Mouse (Mus musculus): ENCODE results near the gene Tpst1. TPM values are rescaled to one million over a fixed set of nuclear protein-coding genes. Genes with fewer than 3 reads are reported as not detected.

Tpst1 gene
- polyA plus RNA-seq, 1 experiment from 2014 or later = 54.0 TPM

GRCm38 (mm10) chr5:130048786-130049520, 24.2 kb upstream of the Tpst1 start:
- H3K27me3 ChIP-seq (replicated peaks; ENCODE audit: control insufficient read depth, insufficient read depth, low read length) = no peaks in the 10 kb centered on the region
- no peak overlapping the region for H3K4me2 ChIP-seq
- no peak overlapping the region for H3K27ac ChIP-seq (ENCODE audit: low read depth, low read length)
- H3K9ac ChIP-seq (ENCODE audit: low read depth, low read length) = no peak overlapping the region
- 92% methylated on average over 15 of the region's 15 CpGs for WGBS
- ATAC-seq (replicated peaks; ENCODE audit: low FRiP score) (no peak), DNase-seq (ENCODE audit: low spot score) (no peak)
- H3K4me3 ChIP-seq (ENCODE audit: low read depth, low read length) = no peak overlapping the region
- H3K36me3 ChIP-seq (ENCODE audit: control insufficient read depth, insufficient read depth, low read length) = peaks cover 24% of the 10 kb centered on the region
- H3K4me1 ChIP-seq (replicated peaks; ENCODE audit: control insufficient read depth, insufficient read depth, low read length) = 0 out of 2 replicates have a peak, but pooled peaks cover under 1% of the 10 kb centered on the region
- no peaks in the 10 kb centered on the region for H3K9me3 ChIP-seq (ENCODE audit: control insufficient read depth, low read length)

- Histone ChIP-seq H3K4me1 (replicated peaks; ENCODE audit: control insufficient read depth, insufficient read depth, low read length) (no peaks in the 10 kb centered on the region; the same call in 1 of the 2 replicates), H3K9ac (ENCODE audit: low read depth, low read length) (no peak overlapping the region), H3K4me2 (no peak overlapping the region), H3K27me3 (replicated peaks; ENCODE audit: control insufficient read depth, insufficient read depth, low read length) (no peaks in the 10 kb centered on the region), H3K4me3 (ENCODE audit: low read depth, low read length) (no peak overlapping the region), H3K27ac (ENCODE audit: low read depth, low read length) (no peak overlapping the region), H3K36me3 (ENCODE audit: control insufficient read depth, insufficient read depth, low read length) (peaks cover 24% of the 10 kb centered on the region), H3K9me3 (ENCODE audit: control insufficient read depth, low read length) (no peaks in the 10 kb centered on the region)
- ATAC-seq (replicated peaks; ENCODE audit: low FRiP score) (no peak), DNase-seq (ENCODE audit: low spot score) (no peak)
- 74% methylated on average over 6 of the region's 6 CpGs for WGBS
These were observed 22.7 kb upstream of the Tpst1 start for GRCm38 (mm10) chr5:130050416-130050815.

GRCm38 (mm10) chr5:130051073-130051860, 21.9 kb upstream of the Tpst1 start:
- no peaks in the 10 kb centered on the region for H3K27me3 ChIP-seq (replicated peaks; ENCODE audit: control insufficient read depth, insufficient read depth, low read length)
- no peak overlapping the region for H3K4me2 ChIP-seq
- no peak overlapping the region for H3K4me3 ChIP-seq (ENCODE audit: low read depth, low read length)
- H3K36me3 ChIP-seq (ENCODE audit: control insufficient read depth, insufficient read depth, low read length) = peaks cover 24% of the 10 kb centered on the region
- no peak for DNase-seq (ENCODE audit: low spot score)
- H3K4me1 ChIP-seq (replicated peaks; ENCODE audit: control insufficient read depth, insufficient read depth, low read length) = no peaks in the 10 kb centered on the region; the same call in none of the 2 replicates
- 87% methylated on average over 15 of the region's 15 CpGs for WGBS
- no peaks in the 10 kb centered on the region for H3K9me3 ChIP-seq (ENCODE audit: control insufficient read depth, low read length)
- no peak overlapping the region for H3K9ac ChIP-seq (ENCODE audit: low read depth, low read length)
- H3K27ac ChIP-seq (ENCODE audit: low read depth, low read length) = peak overlapping the region; percentile 4; the same call in 1 of the 2 replicates
- ATAC-seq (replicated peaks; ENCODE audit: low FRiP score) = no peak

GRCm38 (mm10) chr5:130052510-130052909, 20.6 kb upstream of the Tpst1 start:
- peaks cover 13% of the 10 kb centered on the region; the same call in 1 of the 2 replicates for H3K36me3 ChIP-seq (ENCODE audit: control insufficient read depth, insufficient read depth, low read length)
- no peaks in the 10 kb centered on the region for H3K27me3 ChIP-seq (replicated peaks; ENCODE audit: control insufficient read depth, insufficient read depth, low read length)
- WGBS = 90% methylated on average over 5 of the region's 5 CpGs

GRCm38 (mm10) chr5:130052955-130053354, 20.2 kb upstream of the Tpst1 start:
- peaks cover 11% of the 10 kb centered on the region; the same call in 1 of the 2 replicates for H3K36me3 ChIP-seq (ENCODE audit: control insufficient read depth, insufficient read depth, low read length)

More at GRCm38 (mm10) chr5:130052510-130052909, 20.6 kb upstream of the Tpst1 start:
- Histone ChIP-seq H3K27ac (ENCODE audit: low read depth, low read length) (no peak overlapping the region), H3K4me2 (no peak overlapping the region), H3K4me3 (ENCODE audit: low read depth, low read length) (no peak overlapping the region), H3K9me3 (ENCODE audit: control insufficient read depth, low read length) (no peaks in the 10 kb centered on the region), H3K4me1 (replicated peaks; ENCODE audit: control insufficient read depth, insufficient read depth, low read length) (no peaks in the 10 kb centered on the region; the same call in none of the 2 replicates), H3K9ac (ENCODE audit: low read depth, low read length) (no peak overlapping the region)
- ATAC-seq (replicated peaks; ENCODE audit: low FRiP score) (no peak), DNase-seq (ENCODE audit: low spot score) (no peak)

GRCm38 (mm10) chr5:130055688-130056087, 17.4 kb upstream of the Tpst1 start:
- no peak for ATAC-seq (replicated peaks; ENCODE audit: low FRiP score)
- DNase-seq (ENCODE audit: low spot score) = no peak
- Histone ChIP-seq H3K36me3 (ENCODE audit: control insufficient read depth, insufficient read depth, low read length) (peaks cover 7% of the 10 kb centered on the region; the same call in 1 of the 2 replicates), H3K4me1 (replicated peaks; ENCODE audit: control insufficient read depth, insufficient read depth, low read length) (no peaks in the 10 kb centered on the region; the same call in none of the 2 replicates), H3K27me3 (replicated peaks; ENCODE audit: control insufficient read depth, insufficient read depth, low read length) (no peaks in the 10 kb centered on the region), H3K9me3 (ENCODE audit: control insufficient read depth, low read length) (no peaks in the 10 kb centered on the region), H3K9ac (ENCODE audit: low read depth, low read length) (no peak overlapping the region), H3K4me2 (no peak overlapping the region), H3K27ac (ENCODE audit: low read depth, low read length) (no peak overlapping the region), H3K4me3 (ENCODE audit: low read depth, low read length) (no peak overlapping the region)
- 88% methylated on average over 4 of the region's 4 CpGs for WGBS

More at GRCm38 (mm10) chr5:130052955-130053354, 20.2 kb upstream of the Tpst1 start:
- Histone ChIP-seq H3K4me2 (no peak overlapping the region), H3K4me1 (replicated peaks; ENCODE audit: control insufficient read depth, insufficient read depth, low read length) (no peaks in the 10 kb centered on the region; the same call in none of the 2 replicates), H3K27me3 (replicated peaks; ENCODE audit: control insufficient read depth, insufficient read depth, low read length) (no peaks in the 10 kb centered on the region), H3K4me3 (ENCODE audit: low read depth, low read length) (no peak overlapping the region), H3K9me3 (ENCODE audit: control insufficient read depth, low read length) (no peaks in the 10 kb centered on the region), H3K27ac (ENCODE audit: low read depth, low read length) (no peak overlapping the region), H3K9ac (ENCODE audit: low read depth, low read length) (no peak overlapping the region)
- ATAC-seq (replicated peaks; ENCODE audit: low FRiP score) (no peak), DNase-seq (ENCODE audit: low spot score) (no peak)
- 84% methylated on average over 6 of the region's 6 CpGs for WGBS

GRCm38 (mm10) chr5:130056303-130056702, 16.8 kb upstream of the Tpst1 start:
- Histone ChIP-seq H3K27me3 (replicated peaks; ENCODE audit: control insufficient read depth, insufficient read depth, low read length) (no peaks in the 10 kb centered on the region), H3K9ac (ENCODE audit: low read depth, low read length) (no peak overlapping the region), H3K4me2 (no peak overlapping the region), H3K4me3 (ENCODE audit: low read depth, low read length) (no peak overlapping the region), H3K4me1 (replicated peaks; ENCODE audit: control insufficient read depth, insufficient read depth, low read length) (no peaks in the 10 kb centered on the region; the same call in none of the 2 replicates), H3K9me3 (ENCODE audit: control insufficient read depth, low read length) (no peaks in the 10 kb centered on the region), H3K36me3 (ENCODE audit: control insufficient read depth, insufficient read depth, low read length) (peaks cover 6% of the 10 kb centered on the region; the same call in 1 of the 2 replicates), H3K27ac (ENCODE audit: low read depth, low read length) (no peak overlapping the region)
- DNase-seq (ENCODE audit: low spot score) (no peak), ATAC-seq (replicated peaks; ENCODE audit: low FRiP score) (peak; percentile 46; the same call in 1 of the 2 replicates)
- 80% methylated on average over 2 of the region's 2 CpGs for WGBS

- H3K4me2 ChIP-seq = no peak overlapping the region
- 73% methylated on average over 12 of the region's 12 CpGs for WGBS
- no peak overlapping the region for H3K27ac ChIP-seq (ENCODE audit: low read depth, low read length)
- ATAC-seq (replicated peaks; ENCODE audit: low FRiP score) = 0 out of 2 replicates have a peak, but pooled peaks have one; percentile 38
- no peaks in the 10 kb centered on the region for H3K27me3 ChIP-seq (replicated peaks; ENCODE audit: control insufficient read depth, insufficient read depth, low read length)
- H3K9ac ChIP-seq (ENCODE audit: low read depth, low read length) = no peak overlapping the region
- H3K4me1 ChIP-seq (replicated peaks; ENCODE audit: control insufficient read depth, insufficient read depth, low read length) = no peaks in the 10 kb centered on the region; the same call in none of the 2 replicates
- no peaks in the 10 kb centered on the region for H3K9me3 ChIP-seq (ENCODE audit: control insufficient read depth, low read length)
- peaks cover 4% of the 10 kb centered on the region; the same call in 1 of the 2 replicates for H3K36me3 ChIP-seq (ENCODE audit: control insufficient read depth, insufficient read depth, low read length)
- H3K4me3 ChIP-seq (ENCODE audit: low read depth, low read length) = no peak overlapping the region
- DNase-seq (ENCODE audit: low spot score) = no peak
These were observed 13.5 kb upstream of the Tpst1 start for GRCm38 (mm10) chr5:130059413-130060328.

Measured in liver, embryonic 11.5 days (tissue).